Mouse (Mus musculus) retina, embryonic 14.5 days (tissue): Measurements from ENCODE around the gene Chn1.

Source experiments
- DNase-seq: peaks from one replicate; pipeline ENCODE4 v3.0.0-alpha.2; 2015; ENCODE audit warnings: low spot score

Chn1 gene

DNA sequence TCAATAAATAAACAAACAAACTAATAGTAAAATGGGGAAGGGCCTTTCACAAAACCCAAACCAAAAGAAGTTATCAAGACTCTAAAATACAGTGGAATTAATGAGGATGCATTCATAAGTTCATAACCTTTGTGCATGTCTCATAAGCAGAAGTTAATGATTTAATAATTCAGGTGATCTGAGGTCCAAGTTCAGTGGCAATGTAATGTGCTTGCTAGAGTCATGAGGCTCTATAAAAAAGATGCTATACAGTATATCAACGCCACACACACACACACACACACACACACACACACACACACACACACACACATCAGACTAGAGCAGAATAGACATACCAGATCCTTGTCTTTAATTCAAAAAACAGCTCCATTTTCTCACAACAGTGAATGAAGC, 28.8 kb downstream of the Chn1 start:
- DNase-seq, result no peak

DNA sequence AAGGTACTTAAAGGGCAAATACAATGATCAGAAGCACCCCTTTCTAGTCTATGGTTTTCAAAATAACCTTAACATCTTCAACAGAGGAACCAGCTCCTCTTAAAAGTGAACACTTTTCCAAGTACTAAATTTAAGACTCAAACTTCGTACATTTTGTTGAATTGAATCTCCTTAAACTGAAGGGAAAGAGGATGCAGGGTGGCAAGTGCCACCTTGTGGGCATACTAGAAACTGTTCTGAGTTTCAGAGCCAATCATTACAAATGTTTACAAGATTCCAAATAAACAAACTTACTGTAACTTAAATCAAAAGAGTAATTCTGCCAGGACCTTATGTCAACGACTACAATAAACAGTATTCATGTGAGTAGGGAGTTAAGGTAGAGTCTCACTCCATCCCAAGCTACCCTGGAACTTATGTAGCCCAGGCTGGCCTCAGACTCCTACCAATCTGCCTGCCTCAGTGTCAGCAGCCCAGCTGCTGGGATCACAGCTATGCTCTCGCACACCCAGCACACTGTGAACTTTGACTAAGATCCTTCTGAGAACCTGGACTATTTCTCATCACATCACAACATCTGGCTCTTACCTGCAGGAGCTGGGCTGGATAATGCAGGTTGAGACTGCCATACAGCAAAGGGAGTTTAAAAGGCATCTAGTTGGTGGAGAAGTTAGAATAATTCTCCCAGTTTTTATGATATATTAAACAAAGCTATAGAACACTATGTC, 29.3 kb downstream of the Chn1 start:
- peak; percentile 20 for DNase-seq

DNA sequence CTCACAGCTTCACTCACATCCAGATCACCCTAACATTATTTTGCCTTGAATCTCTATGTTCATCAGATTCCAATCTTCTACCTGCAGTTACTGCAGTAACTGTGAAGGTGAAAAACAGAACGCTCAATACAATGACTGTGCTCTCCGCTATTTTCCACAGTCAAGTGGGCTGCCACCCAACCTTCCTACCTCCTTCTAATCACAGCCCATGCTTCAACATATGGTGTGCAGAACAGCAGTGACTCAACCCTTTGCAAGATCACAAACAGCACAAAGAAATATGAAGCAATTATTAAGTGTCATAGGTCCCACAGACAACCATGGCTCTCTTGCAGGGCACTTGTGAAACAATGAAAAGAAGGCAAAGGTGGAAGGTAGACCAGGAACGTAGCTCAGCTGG, 33.9 kb downstream of the Chn1 start:
- no peak for DNase-seq

DNA sequence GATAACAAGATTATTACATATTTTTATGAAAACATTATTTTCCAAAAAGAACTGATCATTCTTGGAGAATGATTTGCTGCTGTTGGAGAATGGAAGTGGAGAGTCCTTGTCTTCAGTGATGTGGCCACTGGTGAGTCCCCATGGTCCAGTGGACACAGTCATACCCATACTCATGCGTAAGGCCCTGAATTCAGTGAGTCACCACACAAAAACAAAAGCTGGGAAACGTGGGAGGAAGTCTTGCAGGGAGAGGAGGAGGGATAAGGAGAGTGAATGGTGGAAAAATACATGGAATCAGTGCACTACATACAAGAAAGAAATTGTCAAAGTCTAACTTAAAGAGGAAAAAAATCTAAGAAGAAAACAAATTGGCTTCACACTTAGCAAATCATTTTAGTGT, 47.3 kb downstream of the Chn1 start:
- no peak for DNase-seq

DNA sequence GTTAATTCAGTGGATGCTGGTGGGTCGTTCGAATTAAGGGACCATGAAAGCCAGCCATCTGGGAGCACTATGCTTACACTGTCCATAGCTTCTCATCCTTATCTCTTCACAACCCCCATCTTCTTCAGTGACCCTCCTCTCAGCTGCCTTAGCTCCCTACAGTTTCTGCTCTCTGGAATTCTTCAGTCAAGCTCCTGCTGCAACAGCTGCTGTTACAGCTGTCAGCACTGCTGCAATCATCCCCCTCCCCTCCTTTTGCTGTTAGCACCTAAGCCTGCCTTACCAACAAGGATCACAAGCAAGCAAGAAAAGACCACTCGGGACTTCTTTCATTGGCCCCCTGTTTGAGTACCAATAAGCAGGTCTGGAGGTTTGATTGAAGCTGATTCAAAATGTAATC, 50.2 kb downstream of the Chn1 start:
- DNase-seq, result no peak

DNA sequence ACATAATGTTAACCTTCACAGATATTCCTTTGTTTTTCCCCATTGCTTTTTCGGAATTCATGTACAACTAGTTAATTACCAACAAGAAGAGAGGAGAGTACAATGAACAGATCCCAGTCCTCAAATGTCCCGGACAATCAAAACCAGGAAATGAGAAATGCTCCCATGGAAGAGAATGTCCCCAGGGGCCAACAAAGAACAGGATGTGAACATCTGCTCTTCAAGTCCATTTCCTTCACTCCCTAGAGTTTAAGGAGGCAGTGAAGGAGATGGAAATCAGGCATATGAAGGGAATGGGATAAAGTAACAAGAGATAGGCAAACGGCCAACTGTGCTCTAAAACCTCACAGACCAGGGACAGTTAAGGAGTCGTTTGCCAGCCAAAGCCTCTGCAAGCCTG, 53.3 kb downstream of the Chn1 start:
- DNase-seq, result peak; percentile 29

DNA sequence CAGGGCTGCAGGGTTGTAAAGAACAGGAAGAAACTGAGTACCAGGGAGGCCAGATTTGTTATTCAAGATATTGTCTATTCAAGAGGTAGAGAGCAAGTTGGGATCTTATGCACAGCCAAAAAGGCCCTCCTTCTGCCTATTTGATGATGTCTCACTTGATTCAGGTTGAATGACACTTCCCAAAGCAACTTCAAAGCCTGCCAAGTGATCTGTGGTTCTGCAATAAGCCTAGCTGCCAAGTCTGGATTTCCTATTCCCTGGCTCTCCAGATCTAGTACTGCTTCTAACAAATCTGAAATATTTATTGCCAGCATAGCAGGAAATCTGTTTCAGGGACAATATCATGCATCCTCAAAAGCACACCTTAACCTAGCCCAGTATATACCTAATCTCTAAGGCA, 62.7 kb downstream of the Chn1 start:
- DNase-seq, result no peak

DNA sequence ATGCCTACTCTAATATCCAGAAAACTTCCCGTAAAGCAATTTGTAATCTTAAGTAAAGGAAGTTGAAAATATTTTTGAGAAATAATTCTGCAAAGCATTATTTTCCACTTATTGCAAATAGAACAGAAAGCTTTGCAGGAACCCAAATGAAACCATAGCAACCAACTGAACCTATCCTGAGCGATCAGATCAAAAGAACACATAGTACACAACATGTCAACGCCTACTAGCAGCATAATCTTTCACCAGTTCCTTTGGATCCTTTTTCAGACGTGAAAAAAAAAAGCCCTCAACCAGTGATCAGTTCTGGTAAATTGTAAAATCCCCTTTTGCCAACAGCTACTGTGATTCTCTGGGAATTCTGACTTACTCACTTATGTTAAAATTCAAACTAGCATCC, 82.1 kb downstream of the Chn1 start:
- DNase-seq, result no peak

DNA sequence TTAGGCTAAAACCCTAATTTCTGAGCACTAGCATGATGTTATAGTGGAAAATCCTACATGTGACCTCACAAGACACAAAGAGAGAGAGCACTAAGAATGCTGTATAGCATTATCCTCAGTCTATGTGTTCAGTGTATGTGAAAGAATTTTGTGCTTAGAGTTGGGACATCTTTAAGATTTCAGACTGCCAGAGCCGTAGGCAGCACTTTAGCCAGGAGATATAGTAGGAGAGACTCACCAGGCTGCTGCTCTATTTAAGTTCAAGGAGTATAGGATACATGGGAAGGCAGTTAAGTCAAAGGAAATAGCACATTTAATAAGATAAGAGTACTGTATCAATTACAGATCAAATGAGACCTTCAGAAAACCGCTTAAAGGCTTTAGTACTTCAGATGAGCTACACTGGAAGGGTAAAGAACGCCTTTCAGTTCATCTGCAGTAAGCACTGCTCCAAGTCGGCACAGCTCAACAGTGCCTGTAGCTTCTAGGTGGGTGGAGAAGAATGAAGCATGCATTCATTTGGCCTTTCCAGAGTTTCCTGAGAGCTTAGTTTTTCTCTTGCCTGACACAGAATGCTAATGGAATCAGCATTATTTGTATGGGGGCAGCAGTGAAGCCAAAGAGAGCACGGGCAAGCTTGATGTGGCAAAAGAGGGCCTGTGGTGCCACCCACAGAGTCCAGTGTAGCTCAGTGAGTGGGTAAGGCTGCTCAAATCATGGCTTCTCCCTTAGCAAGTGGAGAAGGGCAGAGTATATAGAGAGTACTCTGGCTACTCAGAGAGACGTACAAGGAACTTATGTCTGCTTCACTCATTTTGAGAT, 84.2 kb downstream of the Chn1 start:
- no peak for DNase-seq

DNA sequence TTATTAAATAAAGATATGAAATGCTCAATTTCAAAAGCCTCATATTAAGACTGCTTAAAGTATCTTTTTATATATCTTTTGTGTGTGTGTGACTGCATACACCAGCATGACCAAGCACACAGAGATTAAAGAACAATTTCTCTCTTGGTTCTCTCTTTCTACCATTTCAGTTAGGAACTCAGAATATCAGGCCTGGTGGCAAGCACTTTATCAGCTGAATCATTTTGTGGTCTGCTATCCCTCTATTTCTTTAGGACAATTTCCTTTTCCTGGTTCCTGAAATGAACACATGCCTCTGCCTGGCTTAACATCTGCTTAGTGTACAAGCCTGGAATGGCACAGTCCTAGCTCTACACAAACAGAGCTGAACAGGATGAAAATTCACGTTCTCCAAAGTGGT, 92.6 kb downstream of the Chn1 start:
- no peak for DNase-seq

DNA sequence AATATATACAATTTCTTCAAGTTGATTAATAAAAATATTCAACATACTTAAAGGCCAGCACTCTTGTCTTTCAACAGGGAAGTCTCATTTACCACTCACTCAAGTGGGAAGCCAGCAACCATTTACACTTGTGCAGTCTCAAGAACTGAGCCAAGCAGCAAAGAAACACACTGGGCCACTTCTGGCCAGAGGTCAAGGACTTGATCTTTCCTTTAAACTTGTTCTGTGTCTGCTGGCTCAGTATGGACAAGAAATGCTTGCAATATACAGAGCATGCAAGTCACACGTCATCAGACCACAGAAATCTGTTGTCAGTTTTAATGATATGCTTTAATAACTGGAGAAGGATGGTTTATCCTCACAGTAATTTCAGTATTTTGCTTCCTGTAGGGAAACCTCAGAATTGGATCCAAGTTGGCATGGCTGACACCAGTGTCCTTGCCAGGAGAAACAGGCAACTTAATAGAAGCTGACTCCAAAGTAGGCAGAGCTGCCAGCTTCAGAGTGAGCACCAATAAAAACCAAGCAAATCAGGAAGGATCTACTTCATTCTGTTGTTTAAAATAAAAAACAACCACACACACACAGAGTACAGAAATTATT, 94.6 kb downstream of the Chn1 start:
- no peak for DNase-seq

DNA sequence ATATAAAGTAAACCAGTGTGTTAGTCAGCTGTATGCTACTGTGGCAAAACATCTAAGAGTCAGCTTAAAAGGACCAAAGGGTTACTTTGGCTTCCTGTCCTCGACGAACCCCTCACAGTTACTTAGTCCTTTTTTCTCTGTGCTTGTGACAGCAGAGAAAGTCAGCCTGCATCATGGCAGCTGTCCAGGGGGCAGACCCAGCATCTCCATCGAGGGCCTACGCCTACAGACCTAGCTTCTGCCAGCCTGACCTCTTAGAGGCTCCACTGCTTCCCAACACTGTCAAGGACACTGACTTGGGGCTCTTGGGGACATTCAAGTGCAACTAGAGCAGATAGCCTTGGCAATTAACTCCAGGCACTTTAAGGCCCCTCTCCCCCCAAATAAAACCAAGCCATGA, 106.5 kb downstream of the Chn1 start:
- no peak for DNase-seq

DNA sequence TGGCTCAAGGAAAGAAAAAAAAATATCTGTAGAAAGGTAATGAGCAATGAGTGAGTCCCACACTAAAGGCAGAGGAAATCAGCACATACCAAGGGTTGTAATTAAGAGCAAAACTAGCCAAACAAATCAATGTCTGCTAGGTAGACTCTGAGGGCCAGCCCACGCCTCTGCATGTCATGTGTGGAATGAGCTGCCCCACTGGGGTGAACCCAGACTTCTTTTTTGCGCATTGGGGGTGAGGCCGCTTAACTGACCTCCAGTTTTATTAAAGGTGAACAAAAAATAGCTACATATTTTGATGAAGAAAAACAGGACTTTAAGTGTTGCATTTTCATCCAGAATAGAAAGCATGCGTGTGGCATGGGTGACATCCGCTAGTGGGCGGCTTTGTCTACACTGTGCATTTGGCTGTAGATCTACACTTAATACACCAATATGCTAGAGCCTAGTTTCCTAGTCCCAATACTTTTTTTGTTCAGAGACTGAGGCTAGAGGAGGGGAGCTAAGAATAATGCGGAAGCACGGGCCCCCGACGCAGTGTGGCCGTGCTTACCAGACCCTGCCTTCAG, 114.5 kb downstream of the Chn1 start:
- DNase-seq, result no peak

DNA sequence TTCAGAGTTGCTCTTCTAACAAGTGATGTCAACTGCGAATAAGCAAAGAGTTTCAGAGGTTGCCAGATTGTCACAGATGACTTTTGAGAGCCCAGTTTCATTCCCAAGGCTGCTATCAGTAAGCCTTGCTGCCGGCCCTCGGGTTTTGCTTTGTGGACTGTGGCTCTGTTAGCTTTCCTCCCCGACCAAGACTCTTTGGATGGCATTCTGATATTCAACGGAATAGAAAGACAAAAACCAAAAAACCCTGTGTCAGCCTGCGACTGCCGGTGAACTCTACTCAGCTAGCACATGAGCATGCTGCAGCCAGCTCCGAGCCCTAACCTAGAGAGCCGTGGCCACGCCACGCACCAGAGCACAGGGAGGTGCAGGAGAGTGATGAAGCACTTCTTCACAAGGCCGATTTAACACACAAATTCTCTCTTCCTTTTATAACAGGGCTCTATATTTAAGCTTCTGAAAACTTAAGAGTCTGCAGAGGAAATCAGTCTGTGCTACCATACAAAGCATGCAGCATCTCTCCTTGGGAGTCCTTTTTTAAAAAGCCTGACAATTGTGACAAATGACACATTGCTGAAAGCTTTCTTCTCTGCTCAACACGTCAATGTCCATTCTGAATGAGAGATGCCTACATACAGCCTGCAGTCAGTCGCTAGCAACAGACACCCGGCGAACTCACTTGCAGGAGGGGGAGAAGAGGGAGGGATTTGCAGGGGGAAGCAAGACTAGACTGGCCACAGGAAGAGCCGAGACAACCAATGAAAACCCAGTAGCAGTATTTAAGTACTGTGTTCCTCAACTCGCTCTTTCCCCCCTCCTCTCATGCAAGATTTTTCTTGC, 115.2 kb downstream of the Chn1 start:
- DNase-seq, result peak; percentile 36

DNA sequence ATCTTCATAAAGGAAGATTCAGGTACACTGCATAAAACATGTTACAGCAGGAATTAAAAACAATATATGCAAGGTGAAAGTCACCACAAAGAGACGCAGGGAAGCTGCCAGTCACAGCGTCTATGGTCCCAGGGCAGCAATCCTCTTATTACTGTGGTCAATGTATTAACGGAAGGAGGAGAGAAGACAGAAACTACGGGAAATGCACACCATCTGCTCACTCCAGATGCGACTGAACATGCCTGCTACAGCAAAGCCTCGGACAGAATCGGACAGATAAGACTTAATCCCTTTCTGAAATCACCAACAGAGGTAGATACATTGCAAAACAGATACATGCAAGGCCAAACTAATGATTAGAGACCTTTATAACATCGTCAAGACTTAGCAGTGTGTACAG, 116.1 kb downstream of the Chn1 start:
- DNase-seq, result peak; percentile 34

DNA sequence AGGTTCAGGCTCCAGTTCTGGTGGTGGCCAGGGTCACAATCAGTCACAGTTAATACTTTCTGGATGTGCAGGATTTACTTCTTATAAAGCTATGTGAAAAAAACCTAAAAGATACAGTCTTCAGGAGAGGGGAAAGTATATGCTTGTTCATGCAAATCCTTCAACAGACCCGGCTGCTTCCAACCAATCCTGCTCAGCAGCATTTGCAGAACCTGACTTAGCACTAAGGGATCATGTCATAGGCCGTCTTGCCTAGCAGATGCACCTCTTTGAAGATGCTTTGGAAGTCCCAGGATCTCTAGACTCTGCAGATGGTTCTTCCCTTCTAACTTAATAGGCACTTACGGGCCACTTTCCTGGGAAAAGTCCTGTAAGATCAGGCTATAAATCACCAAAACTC, 117.2 kb downstream of the Chn1 start:
- no peak for DNase-seq

DNA sequence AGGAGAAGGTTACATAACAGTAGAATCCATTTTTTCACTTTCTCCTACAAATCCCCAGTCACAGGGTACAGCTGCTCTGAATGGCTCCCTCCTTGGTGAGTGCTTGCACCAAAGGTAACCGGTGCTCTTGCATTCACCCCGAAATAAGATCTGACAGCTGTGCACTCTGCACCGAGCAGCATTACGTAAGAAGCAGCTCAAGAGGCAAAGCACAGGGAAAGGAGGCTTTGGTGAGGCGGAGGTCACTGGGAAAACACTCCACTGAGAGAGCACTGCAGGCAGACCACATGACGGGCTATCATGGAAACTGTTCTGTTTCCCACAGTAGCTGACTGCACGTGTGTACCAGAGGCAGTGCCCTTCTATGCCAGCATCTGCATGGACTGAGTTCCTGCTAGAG, 118.0 kb downstream of the Chn1 start:
- peak; percentile 54 for DNase-seq

DNA sequence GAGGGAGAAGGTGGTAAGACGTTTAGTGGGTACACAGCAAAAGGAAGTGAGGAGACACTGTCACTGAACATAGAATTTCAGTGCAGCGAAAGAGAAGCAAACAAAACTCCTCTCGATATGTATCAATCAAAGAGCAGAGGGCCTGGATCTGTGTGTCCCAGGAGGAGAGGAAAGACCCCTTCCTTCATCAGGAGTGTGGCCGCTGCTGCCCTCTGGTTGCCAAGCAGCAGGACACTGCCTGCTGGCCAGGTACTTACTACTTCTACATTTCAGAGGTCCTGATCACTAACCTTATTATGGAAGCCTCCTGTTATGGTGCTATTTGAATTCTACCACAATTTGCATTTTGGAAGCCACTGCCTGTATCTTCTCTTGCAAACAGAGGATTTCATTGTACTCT, 119.5 kb downstream of the Chn1 start:
- no peak for DNase-seq

DNA sequence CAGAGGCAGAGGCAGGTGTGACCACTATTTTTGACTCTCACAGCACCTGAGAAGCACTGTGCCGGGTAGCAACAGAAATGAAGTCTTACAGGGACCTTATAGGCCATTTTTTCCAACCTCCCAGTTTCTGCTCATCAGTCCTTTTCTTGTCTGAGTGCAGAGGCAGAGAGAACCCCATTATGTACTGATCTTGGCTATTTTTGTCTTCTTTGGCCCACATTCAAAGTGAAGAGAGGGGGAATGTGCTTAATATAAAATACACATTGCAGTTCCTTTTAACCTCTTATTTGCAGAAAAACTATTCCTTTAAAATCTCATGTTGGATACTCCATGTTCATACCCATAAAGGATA, 120.3 kb downstream of the Chn1 start:
- DNase-seq, result no peak

DNA sequence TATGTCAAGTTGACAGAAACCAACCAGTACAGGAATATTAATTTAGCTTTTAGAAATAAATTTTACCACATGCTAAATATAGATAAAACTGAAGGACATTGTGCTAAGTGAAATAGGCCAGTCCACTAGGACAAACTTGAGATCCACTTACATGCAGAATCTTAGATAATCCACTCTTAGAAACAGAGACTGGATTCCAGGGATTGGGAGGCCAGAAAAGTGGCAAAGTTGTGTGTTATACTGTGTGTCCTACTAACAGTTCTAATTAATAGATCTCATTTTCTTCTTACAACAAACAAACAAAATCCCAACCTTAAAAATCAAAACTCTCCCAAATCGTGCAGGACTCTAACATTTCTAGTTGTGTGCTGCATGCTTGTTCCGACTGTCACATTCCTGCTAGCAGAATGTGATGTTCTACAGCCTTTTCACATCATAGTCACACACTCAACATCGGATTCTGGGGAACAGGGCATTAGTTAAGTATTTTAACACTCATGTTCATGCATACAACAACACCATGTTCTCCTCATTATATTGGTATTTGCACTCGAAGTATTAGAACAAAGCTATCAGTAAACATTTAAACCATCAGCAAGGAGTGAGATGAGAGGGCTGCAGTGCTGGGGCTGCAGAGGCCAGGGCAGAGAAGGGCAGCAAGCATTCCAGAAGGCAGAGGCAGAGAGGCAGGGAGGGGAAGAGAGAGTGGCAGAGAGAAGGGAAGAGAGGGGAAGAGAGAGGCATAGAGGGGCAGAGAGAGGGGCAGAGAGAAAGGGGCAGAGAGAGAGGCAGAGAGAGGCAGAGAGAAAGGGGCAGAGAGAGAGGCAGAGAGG, 120.9 kb downstream of the Chn1 start:
- DNase-seq, result no peak

DNA sequence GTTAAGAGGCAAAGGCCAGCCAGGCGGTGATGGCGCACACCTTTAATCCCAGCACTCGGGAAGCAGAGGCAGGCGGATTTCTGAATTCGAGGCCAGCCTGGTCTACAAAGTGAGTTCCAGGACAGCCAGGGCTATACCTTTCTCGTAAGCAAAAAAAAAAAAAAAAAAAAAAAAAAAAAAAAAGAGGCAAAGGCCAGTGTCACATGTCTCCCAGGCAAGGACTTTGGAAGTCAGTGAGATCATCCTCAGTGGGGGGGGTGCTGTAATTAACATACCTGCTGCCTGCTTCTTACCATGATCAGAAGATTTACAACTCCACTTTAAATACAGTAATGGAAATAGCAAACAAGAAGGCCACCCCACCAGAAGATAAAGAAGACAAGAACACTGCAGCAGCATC, 137.5 kb downstream of the Chn1 start:
- no peak for DNase-seq
